Comparison of ENCODE assay signal across 29 mouse cellular contexts in genomic region chr8:110776335-110776734, GRCm38 (mm10). TPM values are rescaled to one million over a fixed set of nuclear protein-coding genes. Genes with fewer than 3 reads are reported as not detected.
DNase-seq lines count a peak whose midpoint lies in the region; ATAC-seq and TF ChIP-seq lines count a peak whose summit lies in the region.
"Had no signal": no experiment of that assay in that cellular context is flagged by ENCODE, and none has a peak within 500 bp of the region (broad histone marks: within the 10 kb centered on the region; RNA-seq: fewer than 3 reads in every experiment).

No protein-coding gene starts in this region.

- intact Hi-C loops in gastrocnemius, adult 2 months (cut with DNase I): no loop called here
- intact Hi-C loops in left cerebral cortex, adult 2 months (cut with DNase I): no loop called here

- no peaks in the 10 kb centered on the region for H3K79me2 ChIP-seq in MEL (ENCODE audit: control insufficient read depth, insufficient read depth, low read length, poor library complexity)

- no peak overlapping the region for H3K27ac ChIP-seq in liver, embryonic 14.5 days
- no peak overlapping the region for H3K27ac ChIP-seq in liver, embryonic 11.5 days (ENCODE audit: low read depth, low read length)
- H3K27ac ChIP-seq in testis, adult 2 months (ENCODE audit: control insufficient read depth, insufficient read depth, low read depth, low read length): no peak overlapping the region
- no peak overlapping the region for H3K27ac ChIP-seq in MEL (ENCODE audit: control insufficient read depth, low read depth, low read length)
- no peak overlapping the region for H3K27ac ChIP-seq in stomach, postnatal 0 days (replicated peaks)
- no peak overlapping the region for H3K27ac ChIP-seq in gastrocnemius, adult 2 months
- no peak overlapping the region for H3K27ac ChIP-seq in left cerebral cortex, adult 2 months
- H3K27ac ChIP-seq: embryonic facial prominence, embryonic 15.5 days; forebrain, embryonic 13.5 days; hindbrain, embryonic 10.5 days; intestine, embryonic 15.5 days; midbrain, embryonic 12.5 days; neural tube, embryonic 13.5 days had no signal

- WGBS in liver, embryonic 14.5 days (ENCODE audit: insufficient replicate concordance): 89% methylated on average over 3 of the region's 3 CpGs
- WGBS in liver, embryonic 11.5 days: 88% methylated on average over 3 of the region's 3 CpGs
- WGBS in stomach, postnatal 0 days: 90% methylated on average over 3 of the region's 3 CpGs

- no peaks in the 10 kb centered on the region for H3K36me3 ChIP-seq in liver, embryonic 14.5 days (replicated peaks; ENCODE audit: control insufficient read depth, insufficient read depth, low read depth)
- H3K36me3 ChIP-seq in liver, embryonic 11.5 days (ENCODE audit: control insufficient read depth, insufficient read depth, low read length): no peaks in the 10 kb centered on the region
- H3K36me3 ChIP-seq in testis, adult 2 months (ENCODE audit: control insufficient read depth, insufficient read depth, low read length): no peaks in the 10 kb centered on the region
- H3K36me3 ChIP-seq in MEL (ENCODE audit: control insufficient read depth in 1 of 2, insufficient read depth in 2 of 2, low read length in 2 of 2): no peaks in the 10 kb centered on the region
- no peaks in the 10 kb centered on the region for H3K36me3 ChIP-seq in stomach, postnatal 0 days (ENCODE audit: control insufficient read depth, insufficient read depth, low read length)
- H3K36me3 ChIP-seq: embryonic facial prominence, embryonic 15.5 days; hindbrain, embryonic 10.5 days; intestine, embryonic 15.5 days; midbrain, embryonic 12.5 days; neural tube, embryonic 13.5 days had no signal

- TF ChIP-seq POLR2A in testis, adult 2 months (IDR thresholded peaks at IDR 0.05; ENCODE audit: control insufficient read depth, low read depth, low read length): no peak
- TF ChIP-seq POLR2A in MEL (IDR thresholded peaks at IDR 0.05; ENCODE audit: control insufficient read depth in 1 of 2, insufficient read depth in 1 of 2, low read depth in 1 of 2, low read length in 2 of 2, poor library complexity in 1 of 2): no peak

- no peak overlapping the region for H3K4me2 ChIP-seq in liver, embryonic 14.5 days (ENCODE audit: low read depth)
- no peak overlapping the region for H3K4me2 ChIP-seq in liver, embryonic 11.5 days
- H3K4me2 ChIP-seq in stomach, postnatal 0 days (replicated peaks; ENCODE audit: low read depth): no peak overlapping the region
- H3K4me2 ChIP-seq: embryonic facial prominence, embryonic 15.5 days; forebrain, embryonic 13.5 days; intestine, embryonic 15.5 days; midbrain, embryonic 12.5 days; neural tube, embryonic 13.5 days had no signal

- no peak overlapping the region for H3K9ac ChIP-seq in liver, embryonic 14.5 days (replicated peaks)
- H3K9ac ChIP-seq in liver, embryonic 11.5 days (ENCODE audit: low read depth, low read length): no peak overlapping the region
- no peak overlapping the region for H3K9ac ChIP-seq in MEL (ENCODE audit: control insufficient read depth, low read depth, low read length, poor library complexity, severe bottlenecking)
- H3K9ac ChIP-seq in stomach, postnatal 0 days (ENCODE audit: low read length): no peak overlapping the region
- H3K9ac ChIP-seq: embryonic facial prominence, embryonic 15.5 days; forebrain, embryonic 13.5 days; midbrain, embryonic 12.5 days; neural tube, embryonic 13.5 days had no signal

- H3K4me1 ChIP-seq in liver, embryonic 14.5 days (replicated peaks; ENCODE audit: control insufficient read depth in 2 of 2, insufficient read depth in 2 of 2, low read length in 1 of 2): no peaks in the 10 kb centered on the region
- no peaks in the 10 kb centered on the region for H3K4me1 ChIP-seq in liver, embryonic 11.5 days (replicated peaks; ENCODE audit: control insufficient read depth, insufficient read depth, low read length)
- no peaks in the 10 kb centered on the region; the same call in none of the 2 replicates for H3K4me1 ChIP-seq in testis, adult 2 months (ENCODE audit: control insufficient read depth, insufficient read depth, low read length)
- no peaks in the 10 kb centered on the region for H3K4me1 ChIP-seq in MEL (ENCODE audit: control insufficient read depth in 1 of 2, insufficient read depth in 2 of 2, low read length in 2 of 2)
- no peaks in the 10 kb centered on the region; the same call in 1 of the 2 replicates for H3K4me1 ChIP-seq in stomach, postnatal 0 days (replicated peaks; ENCODE audit: control insufficient read depth, insufficient read depth)
- H3K4me1 ChIP-seq: embryonic facial prominence, embryonic 15.5 days; forebrain, embryonic 13.5 days; hindbrain, embryonic 10.5 days; intestine, embryonic 15.5 days; midbrain, embryonic 12.5 days; neural tube, embryonic 13.5 days had no signal

- no peak for TF ChIP-seq EP300 in liver, embryonic 14.5 days (IDR thresholded peaks at IDR 0.05; ENCODE audit: low read depth)
- TF ChIP-seq EP300 in MEL (IDR thresholded peaks at IDR 0.05; ENCODE audit: low read depth in 1 of 2, low read length in 2 of 2): no peak
- TF ChIP-seq EP300 in stomach, postnatal 0 days (optimal IDR thresholded peaks at IDR 0.05): no peak

- TF ChIP-seq CTCF in liver, embryonic 14.5 days (IDR thresholded peaks at IDR 0.05; ENCODE audit: low read depth): peak; percentile 32; the same call in 1 of the 2 replicates
- TF ChIP-seq CTCF in testis, adult 2 months (IDR thresholded peaks at IDR 0.05; ENCODE audit: control insufficient read depth, insufficient read depth, insufficient replicate concordance, low read depth, low read length): peak; percentile 27; the same call in 1 of the 2 replicates
- peak; percentile 15 to 48 (median 37); a peak in 4 of 6 replicates for TF ChIP-seq CTCF in MEL (IDR thresholded peaks at IDR 0.05 in 2 of 3, conservative IDR thresholded peaks at IDR 0.05 in 1 of 3; ENCODE audit: control insufficient read depth in 1 of 3, insufficient read depth in 1 of 3, low read depth in 2 of 3, low read length in 3 of 3, poor library complexity in 1 of 3, severe bottlenecking in 1 of 3)
- peak; percentile 27 for TF ChIP-seq CTCF in stomach, postnatal 0 days (IDR thresholded peaks at IDR 0.05; ENCODE audit: low read depth)
- no peak for TF ChIP-seq CTCF in gastrocnemius, adult 2 months (IDR thresholded peaks at IDR 0.05)
- TF ChIP-seq CTCF in left cerebral cortex, adult 2 months (IDR thresholded peaks at IDR 0.05): no peak; the same call in 1 of the 2 replicates

- no peak for ATAC-seq in liver, embryonic 14.5 days (ENCODE audit: insufficient read depth)
- ATAC-seq in liver, embryonic 11.5 days (replicated peaks; ENCODE audit: low FRiP score): no peak
- no peak for ATAC-seq in stomach, postnatal 0 days (ENCODE audit: low FRiP score, low TSS enrichment)
- ATAC-seq: forebrain, embryonic 13.5 days; hindbrain, embryonic 16.5 days; intestine, embryonic 15.5 days had no signal

- no peaks in the 10 kb centered on the region for H3K27me3 ChIP-seq in liver, embryonic 14.5 days (ENCODE audit: control insufficient read depth, insufficient read depth, low read length)
- no peaks in the 10 kb centered on the region for H3K27me3 ChIP-seq in liver, embryonic 11.5 days (replicated peaks; ENCODE audit: control insufficient read depth, insufficient read depth, low read length)
- H3K27me3 ChIP-seq in testis, adult 2 months (ENCODE audit: control insufficient read depth, insufficient read depth, low read length): no peaks in the 10 kb centered on the region
- peaks cover 4 to 8% of the 10 kb centered on the region in 2 experiments for H3K27me3 ChIP-seq in MEL (ENCODE audit: control insufficient read depth in 1 of 2, insufficient read depth in 2 of 2, low read length in 2 of 2)
- no peaks in the 10 kb centered on the region for H3K27me3 ChIP-seq in stomach, postnatal 0 days (ENCODE audit: control insufficient read depth, insufficient read depth, low read length)
- H3K27me3 ChIP-seq: embryonic facial prominence, embryonic 15.5 days; forebrain, embryonic 13.5 days; intestine, embryonic 15.5 days; midbrain, embryonic 12.5 days; neural tube, embryonic 13.5 days had no signal

- no peak for DNase-seq in liver, embryonic 14.5 days (ENCODE audit: low read depth in 3 of 3, low spot score in 3 of 3)
- DNase-seq in liver, embryonic 11.5 days (ENCODE audit: low spot score): no peak
- no peak for DNase-seq in testis, postnatal 10 days (ENCODE audit: low spot score)
- DNase-seq in MEL (ENCODE audit: low read depth, low spot score): no peak
- DNase-seq in stomach, postnatal 0 days (ENCODE audit: low spot score): no peak
- no peak for DNase-seq in gastrocnemius, adult 2 months
- DNase-seq in left cerebral cortex, adult 2 months (ENCODE audit: extremely low spot score in 1 of 2, low spot score in 2 of 2): no peak
- DNase-seq: adrenal gland, postnatal 10 days; B cell, adult 2 months; cerebellum, adult 11-12 months; cerebellum, adult 9-11 months; gastrocnemius, postnatal 14 days; heart, postnatal 14 days; kidney, adult 2 months; left cerebral cortex, postnatal 4 days; lung, adult 2 months; lung, postnatal 36 days; right cerebral cortex, postnatal 4 days had no signal

- no peak overlapping the region for H3K4me3 ChIP-seq in liver, embryonic 14.5 days (ENCODE audit: insufficient read depth in 1 of 2, low read depth in 2 of 2, low read length in 2 of 2)
- H3K4me3 ChIP-seq in liver, embryonic 11.5 days (ENCODE audit: low read depth, low read length): no peak overlapping the region
- H3K4me3 ChIP-seq in testis, adult 2 months (ENCODE audit: control insufficient read depth, low read depth, low read length): no peak overlapping the region
- no peak overlapping the region for H3K4me3 ChIP-seq in MEL (ENCODE audit: control insufficient read depth in 1 of 2, insufficient read depth in 1 of 2, low read depth in 2 of 2, low read length in 2 of 2)
- H3K4me3 ChIP-seq in stomach, postnatal 0 days (ENCODE audit: low read depth, low read length): no peak overlapping the region
- no peak overlapping the region for H3K4me3 ChIP-seq in gastrocnemius, adult 2 months
- no peak overlapping the region for H3K4me3 ChIP-seq in left cerebral cortex, adult 2 months
- H3K4me3 ChIP-seq: embryonic facial prominence, embryonic 15.5 days; forebrain, embryonic 13.5 days; hindbrain, embryonic 10.5 days; intestine, embryonic 15.5 days; midbrain, embryonic 12.5 days; neural tube, embryonic 13.5 days had no signal

- TF ChIP-seq RAD21 in MEL (IDR thresholded peaks at IDR 0.05; ENCODE audit: low read depth, low read length): no peak; the same call in 1 of the 2 replicates

- H3K9me3 ChIP-seq in liver, embryonic 14.5 days (ENCODE audit: control insufficient read depth, low read length): no peaks in the 10 kb centered on the region
- H3K9me3 ChIP-seq in liver, embryonic 11.5 days (ENCODE audit: control insufficient read depth, low read length): no peaks in the 10 kb centered on the region
- H3K9me3 ChIP-seq in MEL (replicated peaks; ENCODE audit: insufficient read depth, low read length): no peaks in the 10 kb centered on the region
- no peaks in the 10 kb centered on the region for H3K9me3 ChIP-seq in stomach, postnatal 0 days (ENCODE audit: control insufficient read depth, low read length)
- H3K9me3 ChIP-seq: embryonic facial prominence, embryonic 15.5 days; forebrain, embryonic 13.5 days; intestine, embryonic 15.5 days; neural tube, embryonic 13.5 days had no signal

RNA-seq across cellular contexts. Expression of gene Il34, which starts 29.4 kb away (rescaled TPM):
- 0.11 TPM in 1 of 2 replicates, not detected in the other for polyA plus RNA-seq in liver, embryonic 14.5 days (2012; rRNA removed)
- polyA plus RNA-seq in liver, embryonic 14.5 days (2014; fragmentation: Nextera tagmentation; extraction: Ambion mirVana): not detected in 2 replicates
- 0.18 and 0.36 TPM in 2 replicates for polyA plus RNA-seq in liver, embryonic 11.5 days (2014; fragmentation: Nextera tagmentation; extraction: Ambion mirVana)
- 1.7 and 2.0 TPM in 2 replicates for polyA plus RNA-seq in testis, adult 2 months (2012; rRNA removed)
- total RNA-seq in MEL (2012; rRNA removed): 0.12 and 0.26 TPM in 2 replicates
- under 1 TPM in 1 of 2 experiments, not detected in 1; 0.18 TPM for polyA plus RNA-seq in MEL (2012; ENCODE audit: insufficient read depth in 1 of 2, insufficient read length in 2 of 2, low read depth in 1 of 2, low replicate concordance in 2 of 2, missing spikeins in 1 of 2)
- polyA plus RNA-seq in stomach, postnatal 0 days (2015; fragmentation: Nextera tagmentation; extraction: Ambion mirVana): 5.0 and 6.4 TPM in 2 replicates
- total RNA-seq in gastrocnemius, adult 2 months (2021): 1 to 10 TPM; 5.2 TPM
- 100 to 1,000 TPM; 103 TPM for total RNA-seq in left cerebral cortex, adult 2 months (2021)
- total RNA-seq: common myeloid progenitor, adult 5-6 weeks; granulocyte monocyte progenitor cell, adult 5-6 weeks; megakaryocyte, adult 5-6 weeks had no signal

RNA-seq across cellular contexts. Expression of gene Mtss1l, which starts 55.1 kb away (rescaled TPM):
- polyA plus RNA-seq in liver, embryonic 14.5 days (2012; rRNA removed): 2.6 and 2.7 TPM in 2 replicates
- polyA plus RNA-seq in liver, embryonic 14.5 days (2014; fragmentation: Nextera tagmentation; extraction: Ambion mirVana): 0.52 and 0.82 TPM in 2 replicates
- polyA plus RNA-seq in liver, embryonic 11.5 days (2014; fragmentation: Nextera tagmentation; extraction: Ambion mirVana): 4.9 and 5.9 TPM in 2 replicates
- polyA plus RNA-seq in testis, adult 2 months (2012; rRNA removed): 9.0 TPM in 2 replicates
- total RNA-seq in MEL (2012; rRNA removed): 0.62 and 1.2 TPM in 2 replicates
- 1 to 10 TPM in 1 of 2 experiments, not detected in 1; 4.3 TPM for polyA plus RNA-seq in MEL (2012; ENCODE audit: insufficient read depth in 1 of 2, insufficient read length in 2 of 2, low read depth in 1 of 2, low replicate concordance in 2 of 2, missing spikeins in 1 of 2)
- 5.7 and 7.5 TPM in 2 replicates for polyA plus RNA-seq in stomach, postnatal 0 days (2015; fragmentation: Nextera tagmentation; extraction: Ambion mirVana)
- 100 to 1,000 TPM in 1 of 2 experiments, 10 to 100 TPM in 1; 85.5 to 125 TPM for total RNA-seq in gastrocnemius, adult 2 months (2021)
- 100 to 1,000 TPM; 207 to 234 TPM for total RNA-seq in left cerebral cortex, adult 2 months (2021)
- total RNA-seq: granulocyte monocyte progenitor cell, adult 5-6 weeks had no signal

Comparison
In these comparisons a context has a peak if more than half of its experiments do, and no peak if none do; other contexts are left out.
1. CTCF ChIP-seq: peak in liver, embryonic 14.5 days (single experiment), testis, adult 2 months (single experiment), MEL (3 of 3) and stomach, postnatal 0 days (single experiment); none in gastrocnemius, adult 2 months (single experiment) and left cerebral cortex, adult 2 months (single experiment).